Mouse (Mus musculus): ENCODE data around the gene Gm26566. TPM values are rescaled to one million over a fixed set of nuclear protein-coding genes. Genes with fewer than 3 reads are reported as not detected.

Gene Gm26566
- 1.2 and 1.6 TPM in 2 replicates for polyA plus RNA-seq (2012; rRNA removed)

DNA sequence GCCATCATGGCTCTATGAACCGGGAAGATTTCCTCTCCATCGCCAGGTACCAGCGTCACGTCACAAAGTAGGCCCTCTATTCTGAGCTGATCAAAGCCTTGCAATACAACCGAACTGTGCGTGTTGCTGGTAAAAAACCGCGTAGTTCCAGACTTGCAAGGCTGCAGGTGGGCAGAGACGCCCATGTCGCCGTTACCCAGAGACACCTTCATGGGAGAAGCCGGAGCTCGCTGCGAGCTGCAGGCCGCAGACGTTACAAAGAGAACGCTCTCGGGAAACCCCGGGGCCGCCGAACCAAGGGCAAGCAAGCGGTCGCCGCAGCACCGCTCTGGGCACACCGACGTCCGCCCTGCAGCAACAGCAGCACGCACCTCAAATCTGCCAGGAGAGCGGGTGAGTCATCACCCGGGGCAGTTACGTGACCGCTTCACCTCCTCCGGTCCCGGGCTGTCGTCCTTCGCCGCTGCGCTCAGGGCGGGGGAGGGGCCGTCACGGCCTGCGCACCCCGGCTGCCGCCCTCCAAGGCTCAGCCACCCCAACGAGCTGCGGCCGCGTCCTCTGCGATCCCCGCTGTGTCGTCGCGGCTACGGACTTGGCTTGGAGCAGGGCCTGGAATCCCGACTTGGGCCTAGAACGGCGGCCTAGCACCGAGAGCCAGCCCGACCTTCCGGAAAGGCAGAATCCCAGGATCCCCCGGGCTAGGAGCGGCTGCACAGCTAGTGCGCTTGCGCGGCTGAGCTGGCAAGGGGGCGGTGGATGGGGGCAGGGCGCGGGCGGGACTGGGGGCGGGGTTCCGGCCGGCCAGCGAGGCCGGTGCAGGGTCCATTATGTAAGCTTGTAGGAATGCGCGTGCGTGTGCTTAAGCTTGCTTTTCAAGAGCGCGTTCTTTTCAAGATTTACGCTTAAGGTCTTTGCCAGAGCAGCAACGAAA lies at the start of gene Gm26566, which contains the start of gene Klhl9:
Gene Gm26566 (plus strand): TSS at position 15 of the 931 bp plus-strand sequence.
Gene Klhl9 (minus strand): TSS at position 675 of the 931 bp plus-strand sequence.

DNA sequence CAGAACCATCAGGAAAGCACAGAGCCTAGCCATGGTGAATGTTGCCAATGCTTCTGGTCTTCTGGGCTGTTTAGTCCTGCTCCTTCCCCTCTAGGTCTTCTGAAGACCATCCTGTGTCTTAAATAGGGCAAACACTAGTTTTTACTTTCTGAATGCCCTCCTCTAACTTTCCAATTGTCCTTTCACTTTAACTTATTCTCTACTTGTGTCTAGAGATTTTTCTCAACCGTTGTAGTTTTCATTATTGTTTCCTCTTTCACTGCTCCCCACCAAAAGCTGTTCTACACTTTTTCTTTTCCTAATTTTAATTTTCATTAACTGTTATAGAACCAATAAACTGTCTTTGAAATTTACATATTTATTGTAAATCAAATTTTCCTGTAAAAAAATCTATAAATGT lies 44.8 kb upstream of the Gm26566 start, which contains the start of gene Ifna16:
Gene Ifna16 (minus strand): TSS at position 101 of the 400 bp plus-strand sequence.

DNA sequence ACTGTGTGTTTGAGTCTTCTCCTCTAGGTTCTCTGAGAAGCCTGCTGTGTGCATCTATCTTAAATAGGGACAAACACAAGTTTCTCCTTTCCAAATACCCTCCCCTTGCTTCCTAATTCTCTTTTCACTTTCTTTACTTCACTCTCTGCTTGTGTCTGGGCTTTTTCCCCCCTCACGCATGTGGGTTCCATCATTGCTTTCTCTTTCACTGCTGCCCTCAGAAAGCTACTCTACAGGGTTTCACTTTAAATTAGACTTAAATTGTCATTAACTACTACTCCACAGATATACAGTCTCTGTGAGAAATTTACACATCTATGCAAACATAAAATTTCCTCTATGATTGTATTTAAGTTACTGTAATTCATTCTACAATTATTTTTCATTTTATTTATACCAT lies 37.8 kb upstream of the Gm26566 start, which contains the start of gene Ifna2:
Gene Ifna2 (minus strand): TSS at position 101 of the 400 bp plus-strand sequence.

DNA sequence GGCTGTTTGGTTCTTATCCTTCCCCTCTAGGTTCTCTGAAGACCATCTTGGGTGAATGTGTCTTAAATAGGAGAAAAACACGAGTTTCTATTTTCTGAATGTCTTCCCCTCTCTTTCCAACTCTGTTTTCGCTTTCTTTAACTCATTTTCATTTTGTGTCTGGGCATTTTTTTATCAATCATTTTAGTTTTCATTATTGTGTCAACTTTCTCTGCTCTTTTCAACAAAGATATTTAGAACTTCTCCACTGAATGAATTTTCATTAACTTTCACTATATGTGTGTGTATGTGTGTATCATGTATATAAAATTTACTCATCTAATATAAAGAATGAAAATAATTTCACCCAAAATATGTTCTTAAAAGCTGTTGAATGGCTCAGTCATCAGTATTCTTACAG lies 30.3 kb upstream of the Gm26566 start, which contains the start of gene Ifnab:
Gene Ifnab (minus strand): TSS at position 101 of the 400 bp plus-strand sequence.

DNA sequence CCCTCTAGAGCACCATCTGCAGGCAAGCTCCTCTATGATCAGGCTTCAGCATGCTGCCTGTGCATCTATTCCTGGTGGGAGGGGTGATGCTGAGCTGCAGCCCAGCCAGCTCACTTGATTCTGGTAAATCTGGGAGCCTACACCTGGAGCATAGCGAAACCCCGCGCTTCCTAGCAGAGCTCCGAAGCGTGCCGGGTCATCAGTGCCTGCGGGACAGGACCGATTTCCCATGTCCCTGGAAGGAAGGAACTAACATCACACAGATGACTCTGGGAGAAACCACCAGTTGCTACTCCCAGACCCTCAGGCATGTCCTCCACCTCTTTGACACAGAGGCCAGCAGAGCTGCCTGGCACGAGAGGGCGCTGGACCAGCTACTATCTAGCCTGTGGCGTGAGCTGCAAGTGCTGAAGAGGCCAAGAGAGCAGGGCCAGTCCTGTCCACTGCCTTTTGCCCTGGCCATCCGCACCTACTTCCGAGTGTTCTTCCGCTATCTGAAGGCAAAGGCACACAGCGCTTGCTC lies 33.3 kb downstream of the Gm26566 start, which contains the start of gene Gm13271:
Gene Gm13271 (plus strand): TSS at position 51 of the 523 bp plus-strand sequence.

DNA sequence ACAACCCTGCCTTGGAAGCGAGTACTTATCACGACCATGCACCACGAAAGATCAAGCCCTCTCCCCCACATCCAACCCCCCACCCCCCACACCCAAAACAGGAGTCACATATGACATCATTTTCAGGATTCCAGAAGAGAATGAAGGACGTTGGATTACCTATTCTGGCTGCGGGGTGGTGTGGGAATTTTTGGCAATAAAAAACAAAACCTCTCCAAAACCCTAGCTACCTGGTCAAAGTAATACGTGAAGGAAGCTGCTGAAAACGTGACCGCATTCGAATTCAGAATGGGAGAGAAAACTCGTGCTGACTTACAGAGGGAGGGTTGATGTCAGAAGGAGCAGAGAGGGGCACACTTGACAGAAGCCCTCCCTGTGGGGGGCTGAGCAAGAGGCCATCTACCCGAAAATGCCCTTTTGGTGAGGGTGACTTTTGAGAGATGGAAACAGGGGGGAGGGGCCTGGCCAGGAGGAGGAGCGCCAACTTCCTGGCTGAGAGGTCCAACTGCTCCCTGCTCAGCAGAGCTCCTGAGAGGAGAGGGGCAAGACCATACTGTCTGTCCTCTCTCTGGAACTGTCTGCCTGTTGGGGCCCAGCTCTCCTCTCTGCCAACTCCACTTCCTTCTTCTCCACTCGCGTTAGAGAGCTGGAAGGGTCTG lies 38.1 kb downstream of the Gm26566 start, which contains the start of gene Gm13283:
Gene Gm13283 (plus strand): TSS at position 510 of the 659 bp plus-strand sequence.

Other genes with a start within 250 kb of the Gm26566 start
- not detected in 2 replicates for gene Ifnb1, start 199.0 kb upstream of the Gm26566 start, polyA plus RNA-seq (2012; rRNA removed)
- gene Ifna15, start 163.6 kb upstream of the Gm26566 start, polyA plus RNA-seq (2012; rRNA removed): not detected in 2 replicates
- gene Ifna14, start 150.0 kb upstream of the Gm26566 start, polyA plus RNA-seq (2012; rRNA removed): not detected in 2 replicates
- gene Ifna9, start 129.4 kb upstream of the Gm26566 start, polyA plus RNA-seq (2012; rRNA removed): not detected in 2 replicates
- gene Ifna12, start 118.4 kb upstream of the Gm26566 start, polyA plus RNA-seq (2012; rRNA removed): not detected in 2 replicates
- gene C87499, start 87.4 kb upstream of the Gm26566 start, polyA plus RNA-seq (2012; rRNA removed): not detected in 2 replicates
- gene Ifna13, start 77.3 kb upstream of the Gm26566 start, polyA plus RNA-seq (2012; rRNA removed): not detected in 2 replicates
- gene Ifna16, start 44.9 kb upstream of the Gm26566 start, polyA plus RNA-seq (2012; rRNA removed): not detected in 2 replicates
- not detected in 2 replicates for gene Ifna2, start 37.9 kb upstream of the Gm26566 start, polyA plus RNA-seq (2012; rRNA removed)
- not detected in 2 replicates for gene Ifnab, start 30.4 kb upstream of the Gm26566 start, polyA plus RNA-seq (2012; rRNA removed)
- gene Klhl9, start 660 bp downstream of the Gm26566 start, polyA plus RNA-seq (2012; rRNA removed): 43.1 and 44.2 TPM in 2 replicates
- gene Gm13271, start 33.1 kb downstream of the Gm26566 start, polyA plus RNA-seq (2012; rRNA removed): not detected in 2 replicates
- 0.06 TPM in 1 of 2 replicates, not detected in the other for gene Gm13283, start 38.3 kb downstream of the Gm26566 start, polyA plus RNA-seq (2012; rRNA removed)
- gene Gm13290, start 52.0 kb downstream of the Gm26566 start, polyA plus RNA-seq (2012; rRNA removed): not detected in 2 replicates
- gene Gm13289, start 55.1 kb downstream of the Gm26566 start, polyA plus RNA-seq (2012; rRNA removed): not detected in 2 replicates
- not detected in 2 replicates for gene Gm13272, start 58.0 kb downstream of the Gm26566 start, polyA plus RNA-seq (2012; rRNA removed)
- not detected in 2 replicates for gene Ifnz, start 60.3 kb downstream of the Gm26566 start, polyA plus RNA-seq (2012; rRNA removed)
- gene Gm13276, start 63.9 kb downstream of the Gm26566 start, polyA plus RNA-seq (2012; rRNA removed): not detected in 2 replicates
- not detected in 2 replicates for gene Gm13277, start 66.8 kb downstream of the Gm26566 start, polyA plus RNA-seq (2012; rRNA removed)
- gene Gm13278, start 69.7 kb downstream of the Gm26566 start, polyA plus RNA-seq (2012; rRNA removed): not detected in 2 replicates
- not detected in 2 replicates for gene Gm13275, start 72.7 kb downstream of the Gm26566 start, polyA plus RNA-seq (2012; rRNA removed)
- not detected in 2 replicates for gene Gm13279, start 75.6 kb downstream of the Gm26566 start, polyA plus RNA-seq (2012; rRNA removed)
- not detected in 2 replicates for gene Gm13285, start 77.9 kb downstream of the Gm26566 start, polyA plus RNA-seq (2012; rRNA removed)
- gene Gm13287, start 81.4 kb downstream of the Gm26566 start, polyA plus RNA-seq (2012; rRNA removed): not detected in 2 replicates
- 0.01 TPM in 1 of 2 replicates, not detected in the other for gene Gm13288, start 83.7 kb downstream of the Gm26566 start, polyA plus RNA-seq (2012; rRNA removed)
- gene Ifna7, start 94.4 kb downstream of the Gm26566 start, polyA plus RNA-seq (2012; rRNA removed): not detected in 2 replicates
- not detected in 2 replicates for gene Ifna11, start 98.2 kb downstream of the Gm26566 start, polyA plus RNA-seq (2012; rRNA removed)
- not detected in 2 replicates for gene Ifna6, start 105.6 kb downstream of the Gm26566 start, polyA plus RNA-seq (2012; rRNA removed)
- not detected in 2 replicates for gene Ifna5, start 113.7 kb downstream of the Gm26566 start, polyA plus RNA-seq (2012; rRNA removed)
- gene Ifna4, start 120.1 kb downstream of the Gm26566 start, polyA plus RNA-seq (2012; rRNA removed): not detected in 2 replicates
- gene Ifna1, start 128.3 kb downstream of the Gm26566 start, polyA plus RNA-seq (2012; rRNA removed): not detected in 2 replicates
- gene Ifne, start 158.4 kb downstream of the Gm26566 start, polyA plus RNA-seq (2012; rRNA removed): not detected in 2 replicates

Measured in central nervous system, embryonic 14 days (tissue).